Mouse (Mus musculus) ovary, adult 18-20 months (tissue): ENCODE measurements around the gene Bace1.
A peak's percentile ranks its signal among the peaks of the same experiment; 100 is the strongest.
"Not testable (repeated sequence)": the region's sequence is repeated elsewhere in the genome, so short reads cannot be mapped to it uniquely, and the experiment has no call there.

Experiments used
- DNase-seq: peaks from one replicate; pipeline ENCODE4 v3.0.0; 2022; ENCODE audit warnings: low spot score, mixed read lengths

Gene Bace1

DNA sequence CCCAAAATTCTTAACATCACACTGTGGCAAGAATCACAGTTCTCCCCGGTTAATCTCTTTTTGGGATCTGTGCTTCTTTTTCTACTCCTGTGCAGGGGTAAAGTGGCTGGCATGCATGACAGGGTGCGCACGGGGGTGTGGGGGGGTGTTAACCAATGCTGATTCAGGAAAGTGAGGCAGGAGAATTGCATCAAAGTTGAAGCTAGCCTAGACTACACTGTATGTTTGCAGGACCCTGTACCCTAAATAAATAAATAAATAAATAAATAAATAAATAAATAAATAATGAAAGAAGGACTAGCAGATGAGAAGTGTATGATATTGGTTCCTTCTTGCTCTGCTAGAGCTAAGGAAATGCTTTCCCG, 329 bp upstream of the Bace1 start:
- DNase-seq = no peak

DNA sequence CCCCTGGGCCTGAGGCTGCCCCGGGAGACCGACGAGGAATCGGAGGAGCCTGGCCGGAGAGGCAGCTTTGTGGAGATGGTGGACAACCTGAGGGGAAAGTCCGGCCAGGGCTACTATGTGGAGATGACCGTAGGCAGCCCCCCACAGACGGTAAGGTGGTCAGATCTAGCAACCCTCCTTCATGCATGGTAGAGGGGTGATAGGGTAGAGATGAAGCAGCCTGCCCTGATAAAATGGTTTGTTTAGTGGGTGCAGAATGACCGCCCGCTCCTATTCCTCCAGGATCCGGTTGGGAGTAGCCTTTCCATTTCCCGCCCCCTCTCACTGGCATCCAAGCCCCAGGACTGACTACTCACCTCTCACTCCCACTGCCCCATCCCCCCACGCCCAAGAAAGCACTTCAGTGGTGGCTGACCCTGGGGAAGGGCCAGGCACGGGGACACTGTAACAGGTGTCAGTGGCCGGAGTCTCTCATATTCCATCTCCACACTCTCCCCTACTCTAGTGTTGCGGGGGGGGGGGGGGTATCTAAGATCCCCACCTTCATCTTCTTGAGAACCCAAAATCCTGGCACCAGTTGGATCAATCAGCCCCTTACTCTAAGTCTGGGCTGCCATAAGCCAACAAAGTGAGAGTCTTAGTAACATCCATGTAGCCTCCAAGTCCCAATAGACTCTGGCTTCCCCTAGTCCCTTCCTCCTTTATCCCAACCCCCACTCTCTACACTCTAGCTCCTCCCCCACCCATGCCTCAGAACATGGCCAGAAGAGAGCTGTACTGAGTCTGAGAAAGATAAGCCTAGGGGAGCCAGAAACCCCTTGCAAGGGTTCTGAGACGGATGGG, 980 bp downstream of the Bace1 start:
- DNase-seq = no peak

DNA sequence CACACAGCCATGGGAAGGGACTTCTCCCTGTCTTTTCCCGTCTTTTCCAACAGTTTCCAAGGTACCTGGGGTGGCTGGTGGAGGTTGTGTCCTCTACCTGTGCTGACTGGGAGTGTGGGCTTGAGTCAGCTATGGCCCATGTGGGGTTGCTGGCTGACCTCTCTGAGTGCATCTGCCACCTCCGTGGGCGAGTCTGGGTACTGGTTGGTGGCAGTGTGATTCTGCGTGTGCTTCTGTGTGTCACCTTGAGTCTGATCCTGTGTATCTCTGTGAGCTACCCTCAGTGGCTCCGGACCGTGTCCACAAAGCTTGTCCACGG, 1.6 kb downstream of the Bace1 start:
- DNase-seq = no peak

DNA sequence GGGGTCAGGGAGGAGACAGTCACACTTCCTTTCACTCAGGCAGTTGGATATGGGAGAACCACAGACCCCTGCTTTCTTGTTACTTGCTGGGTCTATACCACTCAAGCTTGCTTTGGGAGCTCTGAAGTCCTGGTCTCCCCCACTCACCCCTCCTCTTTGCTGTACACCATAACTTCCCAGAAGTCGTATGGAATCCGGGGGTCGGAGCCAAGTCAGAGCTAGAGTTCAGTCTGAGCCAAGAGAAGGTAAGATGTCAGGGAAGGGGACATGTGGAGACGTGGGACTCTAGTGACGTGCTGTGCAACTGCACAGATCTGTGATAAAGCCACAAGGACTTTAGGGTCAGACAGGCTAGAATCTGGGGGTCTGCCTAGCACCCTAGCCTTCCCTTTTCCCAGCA, 2.0 kb downstream of the Bace1 start:
- DNase-seq = no peak

DNA sequence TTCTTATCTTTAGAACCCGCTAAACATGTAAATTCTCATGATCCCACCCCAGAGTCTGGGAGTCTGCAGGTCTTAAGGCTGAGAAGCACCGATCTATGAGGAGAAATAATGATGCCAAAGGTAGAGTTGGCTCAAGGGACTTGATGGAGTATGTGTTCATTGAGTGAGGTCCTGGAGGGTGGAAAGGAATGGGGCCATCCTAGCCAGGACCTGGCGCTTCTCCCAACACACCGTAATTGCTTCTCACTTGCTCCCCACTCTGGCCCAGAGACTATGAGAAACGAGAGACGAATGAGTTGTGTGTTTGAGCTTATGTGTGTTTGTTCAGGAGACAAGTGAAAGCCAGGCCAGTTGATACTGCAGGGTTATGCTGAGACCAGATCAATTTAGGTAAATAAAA, 3.1 kb downstream of the Bace1 start:
- DNase-seq = no peak

DNA sequence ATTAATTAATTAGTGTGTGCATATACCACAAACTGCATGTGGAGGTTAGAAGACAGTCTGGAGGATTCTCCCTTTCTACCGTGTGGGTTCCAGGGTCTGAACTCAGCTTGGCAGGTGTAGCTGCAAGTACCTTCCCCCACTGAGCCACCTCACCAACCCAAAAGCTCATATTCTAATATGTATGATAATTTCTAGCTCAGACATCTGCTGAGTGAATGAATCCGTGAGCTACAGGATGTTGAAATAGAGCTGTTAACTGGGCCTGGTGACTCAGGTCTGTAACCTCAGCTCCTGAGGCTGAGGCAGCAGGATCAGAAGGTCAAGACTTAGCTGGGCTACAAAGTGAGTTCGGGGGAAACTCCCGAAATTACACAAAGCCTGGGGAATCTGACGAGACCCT, 4.6 kb downstream of the Bace1 start:
- no peak for DNase-seq

DNA sequence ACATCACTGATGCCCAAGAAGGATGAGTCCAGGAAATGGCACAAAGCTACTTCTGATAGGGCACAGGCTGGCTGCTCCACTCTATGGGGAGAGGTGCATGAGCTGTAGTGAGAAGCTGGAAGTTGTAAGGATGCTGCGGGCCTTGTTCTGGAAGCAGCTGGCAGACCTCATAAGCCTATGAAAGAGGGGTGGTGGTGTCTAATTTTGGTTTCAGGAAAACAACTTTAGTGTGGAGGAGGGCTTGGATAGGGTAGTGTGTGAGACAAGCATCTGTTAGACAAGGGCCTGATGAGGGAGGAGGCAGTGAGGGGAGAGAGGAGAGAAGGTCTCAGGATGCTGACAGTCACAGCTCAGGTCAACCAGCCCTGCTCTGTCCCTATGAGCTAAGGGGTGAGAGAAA, 5.4 kb downstream of the Bace1 start:
- no peak for DNase-seq

DNA sequence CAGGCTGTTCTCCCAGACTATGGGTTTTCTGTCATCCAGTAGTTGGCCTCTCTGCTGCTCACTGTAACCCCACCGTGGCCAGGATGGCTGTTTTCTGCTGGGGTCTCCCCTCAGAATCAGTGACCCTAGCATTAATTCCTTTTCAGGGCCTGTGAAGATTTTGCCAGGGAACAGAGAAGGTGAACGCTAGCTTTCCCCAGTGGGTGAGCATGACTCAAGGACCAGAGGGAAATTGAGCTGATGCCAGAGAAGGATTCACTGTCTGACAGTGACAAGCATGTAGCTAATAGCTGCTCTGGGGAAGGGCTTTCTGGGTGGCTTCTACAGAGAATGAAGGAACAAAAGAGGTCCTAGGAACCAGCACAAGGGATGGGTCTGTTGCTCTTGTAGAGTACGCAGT, 7.2 kb downstream of the Bace1 start:
- DNase-seq = no peak

DNA sequence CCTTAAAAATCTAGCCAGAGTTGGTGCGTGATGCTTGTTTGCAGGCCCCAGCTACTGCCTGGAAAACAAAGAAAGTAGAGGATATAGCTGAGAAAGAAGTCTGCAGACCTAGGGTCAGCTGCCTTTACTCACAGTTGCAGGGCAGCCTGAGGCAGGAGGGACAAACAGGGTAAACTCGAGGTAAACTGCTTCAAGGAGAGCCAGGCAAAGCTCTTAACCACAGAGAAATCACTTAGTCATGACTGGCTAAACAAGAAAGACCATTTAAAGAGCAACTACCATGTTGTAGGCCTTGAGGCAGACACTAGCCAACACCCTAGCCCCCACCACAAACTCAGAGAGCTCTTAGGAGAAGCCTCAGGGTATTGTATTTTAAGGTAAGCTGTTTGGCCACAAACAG, 7.8 kb downstream of the Bace1 start:
- not testable (repeated sequence) for DNase-seq

DNA sequence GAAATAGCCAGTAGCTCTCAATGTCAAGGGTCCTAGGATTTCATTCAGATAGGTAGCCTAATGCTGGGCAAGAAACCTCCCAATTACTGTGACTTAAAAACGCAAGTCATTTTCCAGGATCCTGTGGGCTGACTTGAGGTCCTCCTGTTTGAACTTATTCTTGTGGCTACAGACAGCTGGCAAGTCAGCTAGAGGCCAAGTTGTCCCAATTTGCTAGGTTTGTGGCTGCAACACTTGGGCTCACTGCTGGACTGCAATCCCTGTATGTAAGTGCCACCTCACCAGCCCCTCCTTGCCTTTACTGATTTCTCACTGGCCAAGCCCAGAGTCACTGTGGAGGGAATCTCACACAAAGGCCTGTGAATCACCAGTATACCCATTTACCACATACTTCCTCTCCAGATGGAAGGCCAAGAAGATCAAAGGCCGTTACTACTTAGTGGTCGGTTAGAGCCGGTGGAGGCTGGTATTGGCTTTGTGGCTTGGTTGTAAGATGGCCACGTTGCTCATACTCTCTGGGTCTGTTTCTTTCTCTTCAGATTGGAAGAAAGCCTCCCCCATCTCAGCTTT, 8.6 kb downstream of the Bace1 start:
- DNase-seq = no peak

DNA sequence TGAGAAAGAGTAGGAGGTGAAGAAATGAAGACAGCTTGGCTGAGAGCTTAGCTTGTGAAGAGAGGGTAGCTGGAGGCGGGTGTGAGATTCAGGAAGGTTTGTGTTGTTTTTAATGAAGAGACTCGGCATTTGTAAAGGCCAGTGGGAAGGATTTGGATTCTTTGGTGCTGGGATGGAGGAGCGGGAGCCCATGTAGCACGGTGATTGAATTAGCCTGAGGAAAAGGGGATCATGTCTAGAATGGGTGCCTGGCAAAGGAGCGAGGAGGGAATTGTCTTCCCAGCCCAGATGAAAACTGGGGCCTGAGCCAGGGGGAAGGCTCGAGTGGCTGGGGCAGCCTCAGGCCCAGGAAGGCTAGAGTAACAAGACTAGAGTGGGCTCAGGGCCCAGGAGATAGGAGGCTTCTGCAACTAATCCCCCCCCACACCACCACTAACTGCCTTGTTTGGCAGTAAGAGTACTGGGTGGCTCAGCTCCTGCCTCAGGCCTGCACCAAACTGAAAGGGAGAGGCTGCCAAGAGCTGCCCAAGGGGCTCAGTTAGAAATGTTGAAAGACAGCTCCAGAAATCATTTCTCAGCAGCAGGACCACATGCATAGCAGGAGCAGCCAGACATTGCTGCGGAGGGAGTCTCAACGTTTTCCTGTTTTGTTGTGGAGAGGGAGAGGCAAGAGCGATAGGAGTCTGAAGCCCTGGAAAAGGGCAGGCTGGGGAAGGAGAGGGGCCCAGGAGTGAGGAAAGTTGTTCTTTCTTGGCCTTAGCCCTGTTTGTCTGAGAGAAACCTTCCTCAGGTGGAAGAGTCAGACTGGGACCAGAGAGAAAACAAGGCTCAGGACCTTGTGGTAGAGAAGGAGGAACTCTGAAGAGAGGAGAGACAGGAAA, 11.4 kb downstream of the Bace1 start:
- DNase-seq = peak; percentile 59

DNA sequence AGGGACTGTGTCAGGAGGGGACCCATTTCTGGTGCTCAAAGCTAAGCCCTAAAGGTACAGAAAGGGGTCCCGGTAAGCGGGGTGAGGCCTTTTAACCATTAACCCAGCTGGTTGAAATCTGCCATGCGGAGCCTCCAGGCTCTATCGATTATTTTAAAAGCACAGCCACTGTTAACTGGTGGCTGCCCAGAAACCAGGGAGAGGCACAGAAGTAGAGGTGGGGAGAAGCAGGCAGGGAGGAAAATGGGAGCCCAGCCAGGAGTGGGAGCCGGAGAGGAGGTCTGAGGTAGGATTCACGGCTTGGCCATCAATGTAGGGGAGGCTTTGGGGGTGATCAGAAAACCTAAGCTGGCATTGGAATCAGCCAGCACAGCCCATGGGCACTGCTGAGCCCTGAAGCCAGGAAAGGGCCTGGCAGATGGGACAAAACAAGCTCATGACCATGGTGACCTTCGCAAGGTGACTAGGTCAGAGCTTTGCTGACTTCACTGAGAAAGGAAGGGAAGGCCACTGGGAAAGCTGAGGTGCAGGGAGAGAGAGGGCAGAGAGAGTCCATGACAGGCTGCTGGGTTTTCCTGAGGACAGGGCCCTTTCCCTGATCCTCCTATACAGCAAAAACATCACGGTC, 12.3 kb downstream of the Bace1 start:
- DNase-seq = no peak

DNA sequence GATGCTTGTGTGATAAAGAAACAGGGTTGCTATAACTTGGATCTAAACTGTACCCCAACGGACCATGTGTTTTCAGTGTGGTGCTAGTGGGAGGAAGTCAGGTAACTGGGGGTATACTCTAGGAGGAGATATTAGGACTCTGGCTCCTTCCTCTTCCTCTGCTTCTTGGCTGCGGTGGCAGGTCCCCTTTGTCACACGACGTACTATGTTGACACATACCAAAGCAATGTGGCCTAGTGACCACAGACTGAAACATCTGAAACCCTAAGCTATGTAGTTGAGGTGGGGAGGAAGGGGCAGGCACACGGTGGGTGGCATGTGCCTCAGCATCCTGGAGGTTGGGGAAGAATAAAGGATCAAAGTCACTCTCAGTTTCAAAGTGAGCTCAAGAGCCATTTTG, 12.9 kb downstream of the Bace1 start:
- no peak for DNase-seq

DNA sequence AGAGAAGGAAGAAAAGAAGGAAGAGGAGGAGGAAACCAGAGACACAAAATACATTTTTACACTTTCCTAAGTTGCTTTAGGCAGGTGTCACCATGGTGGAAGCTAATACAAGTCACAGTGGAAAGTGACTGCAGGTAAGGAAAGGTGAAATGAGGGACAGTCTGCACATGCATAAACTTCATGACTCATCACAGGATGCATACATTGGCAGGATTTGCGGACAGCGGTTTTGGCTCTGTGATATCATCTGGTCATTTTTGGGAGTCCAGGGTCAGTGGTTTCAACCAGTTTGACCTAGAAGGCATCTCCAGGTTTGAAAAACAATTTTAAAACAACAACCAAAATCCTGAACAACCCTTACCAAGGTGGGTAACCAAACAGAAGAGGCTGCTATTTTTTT, 13.4 kb downstream of the Bace1 start:
- no peak for DNase-seq

DNA sequence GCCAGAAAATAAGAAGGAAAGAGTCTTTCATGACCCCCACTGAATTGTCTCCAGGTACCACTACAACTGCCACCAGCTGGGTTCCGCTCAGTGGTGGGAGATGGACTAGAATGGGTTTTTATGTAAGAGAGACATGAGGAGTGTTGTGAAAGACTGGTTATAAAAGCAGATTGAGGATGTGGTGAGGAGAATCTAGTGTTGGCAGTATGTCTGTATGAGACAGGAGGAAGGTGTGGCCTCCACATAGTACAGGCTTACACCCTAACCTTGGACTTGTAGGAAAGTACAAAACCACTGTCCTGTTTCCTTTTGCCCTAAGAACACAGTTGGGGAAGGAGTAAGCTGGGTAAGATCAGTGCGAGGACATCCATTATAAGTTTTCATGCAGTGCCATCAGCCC, 15.3 kb downstream of the Bace1 start:
- no peak for DNase-seq

DNA sequence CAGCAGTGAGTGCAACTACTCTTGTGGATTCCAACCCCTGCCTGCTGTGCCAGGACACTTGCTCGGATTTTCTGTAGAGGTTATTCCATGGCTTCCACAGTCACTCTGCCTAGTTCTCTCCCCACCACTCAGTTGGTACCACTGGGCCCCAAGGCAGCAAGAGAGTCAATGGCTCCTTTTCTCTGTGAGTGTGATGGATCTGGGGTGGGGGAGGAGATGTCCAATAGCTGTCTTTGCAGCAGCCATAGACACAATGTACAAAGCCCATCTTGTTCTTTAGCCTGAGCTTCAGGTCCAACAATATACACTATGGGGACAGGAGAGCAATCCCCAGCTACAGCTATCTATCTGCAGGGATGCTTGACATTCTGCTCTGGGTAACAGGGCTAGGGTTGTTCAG, 15.8 kb downstream of the Bace1 start:
- no peak for DNase-seq

DNA sequence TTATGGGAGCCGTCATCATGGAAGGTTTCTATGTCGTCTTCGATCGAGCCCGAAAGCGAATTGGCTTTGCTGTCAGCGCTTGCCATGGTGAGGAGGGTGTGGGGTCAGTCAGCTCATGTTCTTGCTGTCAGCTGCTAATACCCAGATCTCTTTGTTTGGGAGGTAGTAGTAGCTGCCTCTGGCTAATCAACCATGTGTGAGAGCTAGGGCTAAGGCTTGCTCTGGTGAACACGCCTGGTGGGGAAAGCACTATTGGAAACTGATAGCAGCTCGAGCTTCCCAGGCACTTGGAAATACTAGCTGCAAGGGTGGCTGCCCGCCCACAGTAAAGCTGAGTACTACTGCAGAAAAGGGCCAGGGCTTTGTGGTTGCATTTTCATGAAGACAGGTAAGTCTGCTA, 21.0 kb downstream of the Bace1 start:
- DNase-seq = no peak

DNA sequence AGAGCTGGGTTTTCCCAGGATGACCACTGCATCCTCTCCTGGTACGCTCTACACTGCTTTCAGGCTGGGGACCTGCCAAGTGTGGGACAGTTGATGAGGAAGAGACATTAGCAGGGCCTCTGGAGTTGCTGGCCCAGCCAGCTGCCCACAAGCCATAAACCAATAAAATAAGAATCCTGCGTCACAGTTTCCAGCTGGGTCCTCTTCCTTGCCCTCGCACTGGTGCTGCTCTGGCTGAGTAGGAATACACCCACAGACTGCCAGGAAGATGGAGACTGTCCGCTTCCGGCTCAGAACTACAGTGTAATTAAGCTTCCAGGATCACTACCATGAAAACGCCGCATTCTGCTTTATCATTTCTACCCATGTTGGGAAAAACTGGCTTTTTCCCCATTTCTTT, 23.4 kb downstream of the Bace1 start:
- no peak for DNase-seq

DNA sequence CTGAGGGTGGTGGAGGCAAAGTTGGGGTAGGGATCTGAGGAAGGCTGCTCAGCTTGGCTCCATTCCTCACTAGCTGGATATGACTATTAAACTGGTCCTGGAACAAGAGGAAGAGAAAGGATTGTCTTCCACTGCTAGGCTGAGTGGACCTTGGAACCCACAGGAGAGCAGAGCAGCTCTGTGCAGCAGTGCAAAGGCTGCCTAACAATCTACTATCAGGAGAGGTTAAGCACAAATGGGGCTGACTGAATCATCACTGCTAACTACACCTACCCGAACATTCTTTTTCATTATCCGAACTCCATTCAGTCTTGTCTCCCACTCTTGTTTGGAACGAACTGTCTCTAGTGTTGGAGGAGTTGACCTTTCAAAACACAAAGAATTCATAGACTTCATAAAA, 30.8 kb downstream of the Bace1 start:
- DNase-seq = no peak

DNA sequence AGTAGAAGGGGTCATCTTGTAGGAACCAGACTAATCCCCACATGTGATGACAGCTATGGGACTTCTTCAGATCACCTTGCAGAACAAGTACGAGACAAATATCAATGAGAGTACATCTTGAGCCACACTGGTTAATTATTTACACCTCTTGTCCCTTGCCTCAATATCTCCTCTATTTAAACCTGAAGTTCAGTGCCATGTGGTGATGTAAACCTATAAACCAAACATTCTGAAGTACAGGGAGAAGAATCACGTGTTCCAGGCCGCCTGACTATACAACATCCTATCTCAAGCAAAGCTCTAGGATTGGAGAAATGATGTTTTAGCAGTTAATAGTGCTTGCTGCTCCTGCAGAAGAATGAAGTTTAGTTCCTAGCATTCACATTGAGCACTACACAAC, 31.9 kb downstream of the Bace1 start:
- DNase-seq = no peak

DNA sequence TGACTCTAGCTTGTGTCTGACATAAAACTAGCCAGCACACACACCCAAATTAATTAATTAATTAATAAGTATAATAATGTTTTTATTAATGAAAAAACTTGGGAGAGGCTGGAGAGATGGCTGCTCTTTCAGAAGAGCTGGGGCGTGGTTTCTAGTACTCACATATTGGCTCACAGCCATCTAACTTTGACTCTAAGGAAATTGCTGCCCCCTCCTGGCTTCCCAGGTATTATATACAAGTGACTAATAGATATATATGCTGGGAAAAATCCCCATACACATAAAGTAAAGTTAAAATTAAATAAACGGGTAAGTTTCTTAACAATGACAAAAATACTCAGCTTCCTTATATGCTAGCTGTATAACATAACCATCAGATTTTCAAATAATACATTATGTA, 39.5 kb downstream of the Bace1 start:
- DNase-seq = no peak

DNA sequence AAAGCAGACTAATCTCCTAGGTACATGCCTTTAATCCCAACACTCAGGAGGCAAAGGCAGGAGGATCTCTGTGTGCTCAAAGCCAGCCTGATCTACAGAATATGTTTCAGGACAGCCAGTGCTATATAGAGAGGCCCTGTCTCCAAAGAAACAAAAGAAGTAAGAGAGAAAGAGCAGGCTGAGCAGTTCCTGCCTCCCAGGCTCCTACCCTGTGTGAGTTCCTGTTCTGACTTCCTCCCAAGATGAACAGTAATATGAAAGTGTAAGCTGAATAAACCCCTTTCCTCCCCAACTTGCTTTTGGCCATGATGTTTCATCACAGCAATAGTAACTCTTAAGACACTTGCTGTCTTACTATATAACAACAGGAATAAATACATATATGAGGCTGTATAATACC, 55.3 kb downstream of the Bace1 start:
- DNase-seq = no peak

DNA sequence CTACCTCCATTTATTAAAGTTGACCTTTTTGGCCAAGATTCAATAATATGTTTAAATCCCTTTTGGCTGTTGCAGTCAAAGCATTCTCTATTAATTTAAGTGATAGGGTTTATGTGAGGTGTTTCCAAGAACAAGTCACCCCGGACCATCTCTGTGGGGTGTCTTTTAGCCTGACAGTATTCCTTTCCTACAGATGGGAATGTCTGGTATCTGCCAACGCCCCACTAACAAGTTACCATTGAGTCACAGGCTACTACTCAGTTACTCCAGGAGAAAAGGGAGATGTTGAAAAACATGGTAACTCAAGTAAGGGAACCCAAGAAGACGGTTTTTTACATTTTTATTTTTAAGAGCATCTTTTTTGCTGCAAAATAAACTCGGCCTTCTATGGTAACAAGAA, 66.8 kb downstream of the Bace1 start:
- no peak for DNase-seq
